Mouse (Mus musculus) forelimb bud, embryonic 11.5 days (tissue): Measurements from ENCODE around the gene Crip2.
A peak's percentile ranks its signal among the peaks of the same experiment; 100 is the strongest.

Experiments
- DNase-seq: peaks from one replicate; pipeline ENCODE4 v3.0.0-alpha.2; 2012; ENCODE audit warnings: low read depth, low spot score

Crip2 gene

GRCm38 (mm10) chr12:113139908-113140615 lies at the start of gene Crip2:
Crip2 (plus strand) TSS chr12:113140236.
- DNase-seq, result peak; percentile 91

DNA sequence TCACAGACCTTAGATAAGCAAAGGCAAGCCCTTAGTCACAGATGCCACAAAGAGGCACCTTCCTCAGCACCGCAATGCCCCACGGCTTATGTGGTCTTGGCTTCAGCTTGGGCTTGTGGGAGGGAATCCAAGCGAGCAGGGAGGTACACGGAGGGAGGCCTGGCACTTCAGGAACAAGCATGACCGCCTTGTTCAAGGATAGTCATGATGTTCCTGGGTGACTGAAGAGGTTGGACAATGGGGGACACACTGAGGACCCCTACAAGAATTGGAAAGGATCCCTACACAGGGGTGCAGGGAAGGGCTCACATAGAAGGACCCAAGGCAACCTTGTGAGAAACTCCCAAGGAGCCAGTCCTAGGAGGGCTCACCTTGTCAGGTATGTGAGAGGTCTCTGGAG lies 43.0 kb upstream of the Crip2 start:
- no peak for DNase-seq

- DNase-seq, result peak; percentile 21
Measured at GRCm38 (mm10) chr12:113097749-113098281, 42.2 kb upstream of the Crip2 start, which contains the start of gene Mta1. Mta1 (plus strand) TSS chr12:113098278.

DNA sequence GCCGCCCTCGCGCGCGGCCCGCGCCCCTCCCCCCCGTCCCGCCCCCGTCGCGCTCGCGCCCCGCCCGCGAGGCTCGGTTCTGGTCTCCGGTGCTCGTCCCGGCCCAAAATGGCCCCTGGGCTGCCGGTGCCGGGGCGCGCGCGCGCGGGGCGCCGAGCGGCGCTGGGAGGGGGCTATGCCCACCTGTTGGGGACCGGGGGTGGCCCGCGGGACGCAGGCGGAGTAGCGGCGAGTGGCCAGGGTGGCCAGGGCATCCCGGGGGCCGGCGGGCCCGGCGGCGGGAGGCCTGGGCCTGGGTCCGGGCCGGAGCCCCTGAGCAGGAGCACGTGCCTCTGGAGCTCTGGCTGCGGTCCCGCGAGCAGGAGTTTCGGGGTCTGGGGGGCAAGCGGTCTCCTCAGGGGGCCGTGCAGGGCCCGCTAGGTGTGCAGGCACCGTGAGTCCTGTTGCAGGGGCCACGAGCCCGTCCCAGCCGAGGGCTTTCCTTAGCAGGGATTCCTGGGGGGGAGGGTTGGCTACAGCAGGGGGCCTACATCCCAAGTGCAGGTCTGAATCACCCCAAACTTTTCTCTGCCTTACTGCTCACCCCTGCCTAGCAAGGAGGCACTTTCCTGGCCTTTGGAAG lies 41.4 kb upstream of the Crip2 start:
- DNase-seq, result peak; percentile 7

- no peak for DNase-seq
Measured at GRCm38 (mm10) chr12:113099470-113100237, 40.4 kb upstream of the Crip2 start.

GRCm38 (mm10) chr12:113100448-113101076 lies 39.5 kb upstream of the Crip2 start:
- no peak for DNase-seq

DNA sequence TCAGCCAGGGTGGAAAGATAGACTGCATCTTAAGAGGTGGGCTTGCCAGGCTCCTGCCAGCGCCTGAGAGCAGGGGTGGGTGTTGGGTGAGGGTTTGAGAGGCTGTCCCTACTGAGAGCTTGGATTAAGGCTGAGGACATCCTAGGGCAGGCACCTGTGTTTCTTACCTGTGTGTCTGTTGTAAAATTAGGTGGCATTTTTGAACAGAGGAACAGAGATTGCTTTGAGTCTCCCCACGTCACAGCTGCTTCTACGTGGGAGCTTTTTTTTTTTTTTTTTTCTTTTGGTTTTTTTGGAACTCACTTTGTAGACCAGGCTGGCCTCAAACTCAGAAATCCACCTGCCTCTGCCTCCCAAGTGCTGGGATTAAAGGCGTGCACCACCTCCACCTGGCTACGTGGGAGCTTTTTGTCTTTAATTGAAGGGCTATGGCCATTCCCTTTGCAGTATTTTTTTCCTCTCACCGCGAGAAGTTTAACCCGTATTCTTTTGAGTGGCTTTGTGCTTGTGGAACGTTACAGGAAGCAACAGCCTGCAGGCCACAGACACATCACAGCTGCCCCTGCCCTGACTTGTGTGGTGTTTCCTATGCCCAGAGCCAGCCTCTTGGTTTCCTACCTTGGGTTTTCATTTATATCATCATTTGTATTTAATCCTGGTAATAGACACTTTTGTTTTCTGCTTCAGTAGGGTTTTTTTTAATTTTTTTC lies 38.6 kb upstream of the Crip2 start:
- no peak for DNase-seq

DNA sequence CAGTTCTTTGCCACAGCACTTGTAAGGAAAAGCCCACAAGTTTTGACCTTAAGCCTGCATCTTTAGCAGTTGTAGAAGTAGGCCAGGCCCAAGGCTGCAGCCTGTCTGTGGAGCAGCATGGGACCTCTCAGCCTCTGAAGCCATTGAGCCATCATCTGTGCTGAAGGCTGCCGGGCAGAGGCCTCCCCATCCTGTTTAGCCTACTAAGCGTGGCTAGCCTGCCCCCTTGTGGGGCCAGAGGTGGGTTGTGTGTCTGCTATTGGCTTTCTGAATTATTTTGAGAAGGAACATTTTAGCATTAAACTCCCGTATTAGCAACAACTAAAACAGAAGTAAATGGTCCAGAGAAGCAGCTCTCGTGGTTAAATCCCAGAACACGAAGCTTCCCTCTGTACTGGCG lies 37.6 kb upstream of the Crip2 start:
- peak; percentile 26 for DNase-seq

- no peak for DNase-seq
Measured at GRCm38 (mm10) chr12:113103846-113104451, 36.1 kb upstream of the Crip2 start.

- no peak for DNase-seq
Measured at GRCm38 (mm10) chr12:113106386-113106785, 33.6 kb upstream of the Crip2 start.

DNA sequence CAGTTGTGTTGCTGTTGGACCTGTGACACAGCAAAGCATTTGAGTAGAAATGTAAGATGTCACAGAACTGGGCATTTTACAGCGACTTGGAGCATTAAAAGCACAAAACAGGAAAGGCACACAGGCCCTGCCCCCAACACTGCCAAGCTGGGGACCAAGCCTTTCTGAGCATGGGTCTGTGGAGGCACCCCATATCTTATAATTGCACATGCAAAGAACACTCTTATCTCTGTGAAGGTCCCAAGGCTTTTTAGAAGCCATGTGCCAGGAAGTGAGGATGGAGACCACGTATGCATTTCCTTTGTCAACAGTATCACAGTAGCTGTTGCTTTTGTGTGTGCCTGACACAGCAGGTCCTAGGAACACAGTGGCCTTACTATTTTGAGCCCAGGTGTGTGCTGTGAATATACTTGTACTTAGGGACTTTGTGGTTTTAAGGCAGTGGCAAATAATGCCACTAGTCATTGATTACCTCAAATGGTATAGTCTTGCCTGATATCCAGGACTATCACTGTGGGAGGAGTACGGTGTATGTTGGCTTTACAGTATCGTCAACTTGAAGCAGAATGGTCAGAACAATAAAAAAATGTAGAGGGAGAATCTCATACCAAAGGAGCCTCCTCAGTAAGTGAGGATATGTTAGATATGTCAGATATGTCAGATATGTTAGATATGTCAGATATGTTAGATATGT lies 32.5 kb upstream of the Crip2 start:
- DNase-seq, result no peak

GRCm38 (mm10) chr12:113108528-113109283 lies 31.3 kb upstream of the Crip2 start:
- no peak for DNase-seq

DNA sequence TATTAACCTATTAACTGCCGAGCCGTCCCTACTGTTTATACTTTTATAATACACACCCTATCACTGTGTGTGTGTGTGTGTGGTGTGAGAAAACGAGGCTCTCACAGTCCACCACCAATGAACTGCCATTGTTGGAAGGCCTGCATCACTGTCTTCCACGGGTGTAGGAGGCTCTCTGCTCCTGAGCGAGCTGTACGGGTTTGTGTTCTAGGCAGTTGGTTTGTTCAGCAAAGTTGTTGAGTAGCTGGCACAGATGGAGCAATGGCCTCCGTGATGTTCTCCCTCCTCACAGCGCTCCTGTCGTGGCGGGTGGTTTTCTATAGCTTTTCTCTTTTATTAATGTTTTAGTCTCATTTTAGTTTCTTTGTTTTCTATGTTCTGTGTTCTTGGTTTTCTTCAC lies 30.2 kb upstream of the Crip2 start:
- no peak for DNase-seq

DNA sequence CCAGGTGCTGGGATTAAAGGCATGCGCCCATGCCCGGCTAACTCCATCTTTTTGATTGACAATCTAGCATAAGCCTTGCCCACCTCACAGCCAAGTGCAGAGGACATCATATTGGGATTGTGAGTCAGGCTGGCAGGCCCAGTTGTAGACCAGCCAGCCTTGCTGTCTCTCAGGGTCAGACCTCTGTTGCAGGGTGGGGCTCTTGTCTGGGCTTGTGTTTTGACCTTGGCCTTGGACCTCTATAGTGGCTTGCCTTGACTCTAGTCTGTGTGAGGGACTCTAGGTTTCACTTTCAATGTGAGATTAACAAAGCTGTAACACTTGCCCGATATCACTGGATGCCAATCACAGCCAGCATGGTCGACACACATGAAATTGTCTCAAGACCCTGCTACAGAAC lies 25.9 kb upstream of the Crip2 start:
- DNase-seq, result no peak

GRCm38 (mm10) chr12:113114856-113115538 lies 25.0 kb upstream of the Crip2 start:
- DNase-seq, result no peak

GRCm38 (mm10) chr12:113119516-113120410 lies 20.3 kb upstream of the Crip2 start:
- DNase-seq, result peak; percentile 67

DNA sequence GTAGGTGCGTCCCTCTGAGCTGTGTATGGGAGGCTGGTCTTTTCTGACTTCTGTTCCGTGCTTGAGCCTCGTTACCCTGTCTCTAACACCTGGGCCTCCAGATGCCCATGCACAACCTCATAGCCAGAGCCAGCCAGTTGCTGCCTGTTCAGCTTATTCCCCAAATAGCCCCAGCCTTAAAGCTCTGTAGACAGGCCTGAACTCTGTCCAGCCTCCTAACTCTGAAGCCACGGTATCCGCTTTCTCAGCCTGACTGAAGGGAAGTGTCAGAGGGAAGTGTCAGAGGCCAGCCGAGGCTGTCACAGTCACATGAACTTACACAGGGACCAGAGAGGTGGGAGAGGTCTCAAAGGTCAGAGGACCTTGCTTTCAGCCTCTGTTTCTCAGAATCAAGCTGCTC lies 15.3 kb upstream of the Crip2 start:
- no peak for DNase-seq

GRCm38 (mm10) chr12:113130732-113131131 lies 9.3 kb upstream of the Crip2 start:
- DNase-seq, result no peak
